Mouse (Mus musculus): ENCODE measurements at regions not wholly inside any gene's neighbourhood (a gene's known extent, or its start where the extent isn't known, plus 50 kb on each side); places are given as distances from the start of the nearest gene placed in this dataset.

- WGBS, result 93% methylated on average over 1 of the region's 1 CpGs
- Histone ChIP-seq H3K4me3 (ENCODE audit: low read depth, low read length) (no peak overlapping the region), H3K4me2 (replicated peaks; ENCODE audit: low read depth, low read length) (no peak overlapping the region), H3K9ac (replicated peaks; ENCODE audit: low read depth) (no peak overlapping the region), H3K9me3 (ENCODE audit: low read length) (no peaks in the 10 kb centered on the region), H3K27me3 (replicated peaks; ENCODE audit: insufficient read depth, low read length) (no peaks in the 10 kb centered on the region), H3K4me1 (ENCODE audit: insufficient read depth, low read depth, low read length) (peaks cover 2% of the 10 kb centered on the region; the same call in 1 of the 2 replicates), H3K27ac (ENCODE audit: low read length) (no peak overlapping the region), H3K36me3 (ENCODE audit: insufficient read depth, low read length) (no peaks in the 10 kb centered on the region)
- TF ChIP-seq EP300 (IDR thresholded peaks at IDR 0.05) (no peak), CTCF (IDR thresholded peaks at IDR 0.05) (no peak)
- ATAC-seq (no peak), DNase-seq (ENCODE audit: low spot score) (no peak)
These were observed 72.0 kb upstream of the Gm10260 start for GRCm38 (mm10) chr13:97832448-97832847.

GRCm38 (mm10) chr13:97831839-97832238, 71.4 kb upstream of the Gm10260 start:
- peak; percentile 18 for DNase-seq (ENCODE audit: low spot score)
- Histone ChIP-seq H3K9ac (replicated peaks; ENCODE audit: low read depth) (no peak overlapping the region), H3K4me1 (ENCODE audit: insufficient read depth, low read depth, low read length) (no peaks in the 10 kb centered on the region), H3K27ac (ENCODE audit: low read length) (no peak overlapping the region), H3K4me2 (replicated peaks; ENCODE audit: low read depth, low read length) (no peak overlapping the region), H3K4me3 (ENCODE audit: low read depth, low read length) (no peak overlapping the region), H3K27me3 (replicated peaks; ENCODE audit: insufficient read depth, low read length) (no peaks in the 10 kb centered on the region), H3K9me3 (ENCODE audit: low read length) (no peaks in the 10 kb centered on the region), H3K36me3 (ENCODE audit: insufficient read depth, low read length) (no peaks in the 10 kb centered on the region)
- TF ChIP-seq CTCF (IDR thresholded peaks at IDR 0.05) (no peak), EP300 (IDR thresholded peaks at IDR 0.05) (no peak)
- no peak for ATAC-seq
- WGBS, result 52% methylated on average over 5 of the region's 5 CpGs

GRCm38 (mm10) chr13:97829558-97829957, 69.1 kb upstream of the Gm10260 start:
- H3K4me3 ChIP-seq (ENCODE audit: low read depth, low read length), result no peak overlapping the region
- H3K27ac ChIP-seq (ENCODE audit: low read length), result no peak overlapping the region
- H3K9ac ChIP-seq (replicated peaks; ENCODE audit: low read depth), result no peak overlapping the region
- no peaks in the 10 kb centered on the region for H3K4me1 ChIP-seq (ENCODE audit: insufficient read depth, low read depth, low read length)
- H3K36me3 ChIP-seq (ENCODE audit: insufficient read depth, low read length), result no peaks in the 10 kb centered on the region
- no peaks in the 10 kb centered on the region for H3K9me3 ChIP-seq (ENCODE audit: low read length)
- 50% methylated on average over 5 of the region's 5 CpGs for WGBS
- no peak for DNase-seq (ENCODE audit: low spot score)
- TF ChIP-seq CTCF (IDR thresholded peaks at IDR 0.05) (no peak), EP300 (IDR thresholded peaks at IDR 0.05) (no peak)
- no peak for ATAC-seq
- H3K27me3 ChIP-seq (replicated peaks; ENCODE audit: insufficient read depth, low read length), result no peaks in the 10 kb centered on the region
- H3K4me2 ChIP-seq (replicated peaks; ENCODE audit: low read depth, low read length), result no peak overlapping the region

GRCm38 (mm10) chr13:97825801-97826576, 65.6 kb upstream of the Gm10260 start:
- DNase-seq (ENCODE audit: low spot score), result no peak
- no peak overlapping the region for H3K4me2 ChIP-seq (replicated peaks; ENCODE audit: low read depth, low read length)
- TF ChIP-seq CTCF (IDR thresholded peaks at IDR 0.05) (no peak), EP300 (IDR thresholded peaks at IDR 0.05) (no peak)
- H3K4me3 ChIP-seq (ENCODE audit: low read depth, low read length), result no peak overlapping the region
- ATAC-seq, result no peak; the same call in 1 of the 2 replicates
- no peak overlapping the region for H3K9ac ChIP-seq (replicated peaks; ENCODE audit: low read depth)
- H3K27ac ChIP-seq (ENCODE audit: low read length), result no peak overlapping the region
- no peaks in the 10 kb centered on the region for H3K27me3 ChIP-seq (replicated peaks; ENCODE audit: insufficient read depth, low read length)
- no peaks in the 10 kb centered on the region for H3K36me3 ChIP-seq (ENCODE audit: insufficient read depth, low read length)
- H3K9me3 ChIP-seq (ENCODE audit: low read length), result no peaks in the 10 kb centered on the region
- WGBS, result 40% methylated on average over 22 of the region's 22 CpGs
- H3K4me1 ChIP-seq (ENCODE audit: insufficient read depth, low read depth, low read length), result no peaks in the 10 kb centered on the region

GRCm38 (mm10) chr13:97825361-97825760, 64.9 kb upstream of the Gm10260 start:
- Histone ChIP-seq H3K4me2 (replicated peaks; ENCODE audit: low read depth, low read length) (no peak overlapping the region), H3K27ac (ENCODE audit: low read length) (no peak overlapping the region), H3K36me3 (ENCODE audit: insufficient read depth, low read length) (no peaks in the 10 kb centered on the region), H3K27me3 (replicated peaks; ENCODE audit: insufficient read depth, low read length) (no peaks in the 10 kb centered on the region), H3K4me1 (ENCODE audit: insufficient read depth, low read depth, low read length) (no peaks in the 10 kb centered on the region), H3K9ac (replicated peaks; ENCODE audit: low read depth) (no peak overlapping the region), H3K9me3 (ENCODE audit: low read length) (no peaks in the 10 kb centered on the region), H3K4me3 (ENCODE audit: low read depth, low read length) (no peak overlapping the region)
- ATAC-seq (peak; percentile 23; the same call in 1 of the 2 replicates), DNase-seq (ENCODE audit: low spot score) (peak; percentile 21)
- WGBS, result 61% methylated on average over 3 of the region's 3 CpGs
- TF ChIP-seq EP300 (IDR thresholded peaks at IDR 0.05) (no peak), CTCF (IDR thresholded peaks at IDR 0.05) (no peak)

- TF ChIP-seq CTCF (IDR thresholded peaks at IDR 0.05), result no peak
- TF ChIP-seq EP300 (IDR thresholded peaks at IDR 0.05), result no peak
- peak; percentile 17 for DNase-seq (ENCODE audit: low spot score)
- Histone ChIP-seq H3K4me2 (replicated peaks; ENCODE audit: low read depth, low read length) (peak overlapping the region; percentile 19; the same call in 1 of the 2 replicates), H3K9me3 (ENCODE audit: low read length) (no peaks in the 10 kb centered on the region), H3K4me3 (ENCODE audit: low read depth, low read length) (no peak overlapping the region), H3K4me1 (ENCODE audit: insufficient read depth, low read depth, low read length) (no peaks in the 10 kb centered on the region), H3K27ac (ENCODE audit: low read length) (no peak overlapping the region), H3K36me3 (ENCODE audit: insufficient read depth, low read length) (no peaks in the 10 kb centered on the region), H3K27me3 (replicated peaks; ENCODE audit: insufficient read depth, low read length) (no peaks in the 10 kb centered on the region), H3K9ac (replicated peaks; ENCODE audit: low read depth) (no peak overlapping the region)
- ATAC-seq, result no peak
- WGBS, result 35% methylated on average over 20 of the region's 20 CpGs
These were observed 63.8 kb upstream of the Gm10260 start for GRCm38 (mm10) chr13:97824071-97824716.

Measured in lung, postnatal 0 days (tissue).